Mouse (Mus musculus) erythroblast, embryonic 14.5 days (primary cell): ENCODE results near the gene S100a13.

Source experiments
- GATA1 ChIP-seq: IDR thresholded peaks from 2 replicates; pipeline ENCODE4 v1.6.1; 2012; ENCODE audit warnings: low read length, inconsistent platforms, mixed read lengths
- TAL1 ChIP-seq: IDR thresholded peaks from 3 replicates; pipeline ENCODE4 v1.6.1; 2012; ENCODE audit warnings: low read length, inconsistent platforms, mixed read lengths

- TF ChIP-seq GATA1 (no peak), TAL1 (no peak)
Measured at GRCm38 (mm10) chr3:90514691-90515090, 456 bp downstream of the S100a13 start.
